Mouse (Mus musculus): ENCODE results near the gene Kif22.

Kif22 gene

DNA sequence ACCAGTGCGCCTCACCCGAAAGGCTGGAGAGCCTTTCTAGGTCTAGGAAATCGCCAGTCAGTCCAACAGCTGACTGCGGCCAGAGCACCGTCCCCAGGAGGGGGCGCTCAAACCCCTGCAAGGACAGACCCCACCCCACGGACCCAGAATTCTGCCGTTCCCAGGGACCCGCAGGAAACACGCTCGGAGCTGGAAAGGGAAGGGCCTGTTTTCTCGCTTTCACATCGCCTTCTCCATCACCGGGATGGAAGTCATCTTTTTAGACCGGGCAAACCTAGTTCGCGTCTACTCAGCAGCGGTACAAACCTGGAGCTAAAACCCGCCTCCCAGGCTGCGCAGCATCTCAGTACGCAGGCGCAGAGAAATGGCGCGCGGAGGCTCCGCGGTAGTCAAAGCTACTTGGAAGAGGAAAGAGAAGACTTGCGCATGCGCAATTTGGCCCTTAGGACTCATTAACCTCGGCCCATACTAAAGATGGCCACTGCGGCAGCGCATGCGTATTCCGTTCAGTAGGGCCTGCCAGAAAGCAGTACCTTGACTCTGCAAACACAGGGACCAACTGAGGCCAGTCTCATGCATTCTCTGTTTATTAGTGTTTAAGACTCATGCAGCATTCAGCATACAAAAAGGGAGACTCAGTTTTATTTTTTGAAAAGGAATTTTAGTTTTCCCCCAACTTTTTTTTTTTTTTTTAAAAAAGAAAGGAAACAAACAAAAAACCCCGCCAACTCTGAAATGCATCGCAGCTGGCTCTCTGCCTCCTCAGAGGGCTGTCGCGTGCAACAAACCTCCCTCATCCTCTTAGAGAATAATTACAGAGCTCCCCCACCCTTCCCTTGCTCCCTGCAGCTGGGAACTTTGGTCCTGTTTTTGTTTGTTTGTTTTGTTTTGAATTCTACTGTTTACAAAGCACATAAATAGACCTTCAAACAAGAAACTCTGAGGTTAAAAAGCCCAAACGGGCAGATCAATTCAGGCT, 25.0 kb downstream of the Kif22 start, which contains the start of gene Pagr1a:
TSS of gene Pagr1a (minus strand) at position 382 of the 979 bp plus-strand sequence.
- DNase-seq = peak; percentile 93 to 94

DNA sequence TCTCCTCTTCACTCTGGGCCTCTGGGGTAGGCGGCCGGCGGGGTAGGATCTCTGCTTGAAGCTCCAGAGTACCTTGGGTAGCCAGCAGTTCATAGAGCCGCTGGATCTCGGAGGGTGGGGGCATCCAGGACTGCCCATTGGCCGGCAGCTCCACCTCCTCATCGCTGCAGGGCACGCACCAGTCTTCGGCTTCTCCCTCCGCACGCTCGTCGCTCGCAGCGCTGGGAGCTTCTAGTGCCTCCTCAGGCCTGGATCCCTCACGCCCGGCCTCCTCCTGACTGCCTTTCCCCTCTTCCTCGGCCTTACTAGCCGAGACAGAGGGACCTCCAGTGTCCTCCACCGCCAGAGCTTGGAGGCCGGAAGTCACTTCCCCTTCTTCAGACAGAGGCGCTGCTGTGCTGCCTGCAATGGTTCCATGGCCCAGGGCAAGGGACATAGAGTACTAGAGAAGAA, 25.8 kb downstream of the Kif22 start:
- DNase-seq = no peak

DNA sequence TGATC, 26.0 kb downstream of the Kif22 start, which contains the start of gene Pagr1b:
TSS of gene Pagr1b (minus strand) at position 4 of the 5 bp plus-strand sequence.
- DNase-seq = no peak

DNA sequence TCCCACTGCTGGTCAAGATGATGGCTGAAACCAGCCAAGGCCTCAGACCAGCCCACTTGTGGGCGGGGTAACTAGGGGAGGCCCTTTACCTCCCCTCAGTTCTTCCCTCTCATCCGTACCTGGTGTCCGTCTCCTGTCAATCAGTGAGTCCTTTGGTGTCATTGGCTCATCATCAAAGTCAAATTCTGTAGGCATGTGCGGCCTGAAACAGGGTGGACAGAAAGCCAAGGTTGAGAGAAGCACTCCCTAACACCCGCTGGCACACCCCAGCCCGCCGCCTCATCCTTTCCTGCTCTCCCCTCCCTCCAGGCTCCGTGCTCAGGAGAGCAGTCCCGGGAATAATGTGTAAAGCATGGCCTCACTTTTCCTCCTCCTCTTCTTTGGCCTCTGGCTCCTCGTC, 26.2 kb downstream of the Kif22 start:
- DNase-seq = no peak

DNA sequence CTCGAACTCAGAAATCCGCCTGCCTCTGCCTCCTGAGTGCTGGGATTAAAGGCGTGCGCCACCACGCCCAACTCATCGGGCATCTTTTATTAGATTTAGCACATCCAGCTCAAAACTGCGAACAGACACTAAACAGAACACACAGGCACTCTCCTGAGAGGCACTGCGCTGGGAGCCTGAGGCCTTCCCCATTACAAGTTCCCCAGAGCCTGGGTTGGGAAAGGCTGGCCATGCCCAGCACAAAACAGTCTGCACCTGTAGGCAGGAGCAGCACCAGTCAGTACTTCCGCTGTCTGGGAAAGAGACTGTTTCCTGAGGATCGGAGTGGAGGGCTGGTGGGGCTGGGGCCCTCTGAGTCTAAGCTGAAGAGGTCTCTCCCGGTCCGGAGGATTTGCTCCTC, 27.3 kb downstream of the Kif22 start:
- no peak for DNase-seq

DNA sequence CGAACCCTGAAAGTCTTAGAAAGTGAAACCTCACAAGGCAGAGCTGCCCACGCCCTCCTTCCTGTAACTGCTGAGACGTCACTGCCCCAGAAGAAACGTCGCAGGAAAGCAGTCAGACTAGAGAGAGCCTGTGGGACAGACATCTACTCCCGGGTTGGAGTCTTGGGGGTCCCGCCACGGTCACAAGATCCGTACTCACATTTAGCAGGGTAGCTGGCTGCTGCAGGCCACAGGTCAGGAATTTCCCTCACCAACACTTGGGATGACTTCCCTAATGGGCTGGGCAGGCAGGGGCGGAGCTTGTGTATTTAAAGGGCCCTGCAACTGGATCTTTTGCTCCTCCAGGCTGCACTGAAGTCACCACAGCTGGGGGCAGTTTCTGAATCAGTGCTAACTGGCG, 28.0 kb downstream of the Kif22 start, which contains the start of gene Mvp:
TSS of gene Mvp (minus strand) at position 302 of the 400 bp plus-strand sequence.
- DNase-seq = peak; percentile 54 to 73

DNA sequence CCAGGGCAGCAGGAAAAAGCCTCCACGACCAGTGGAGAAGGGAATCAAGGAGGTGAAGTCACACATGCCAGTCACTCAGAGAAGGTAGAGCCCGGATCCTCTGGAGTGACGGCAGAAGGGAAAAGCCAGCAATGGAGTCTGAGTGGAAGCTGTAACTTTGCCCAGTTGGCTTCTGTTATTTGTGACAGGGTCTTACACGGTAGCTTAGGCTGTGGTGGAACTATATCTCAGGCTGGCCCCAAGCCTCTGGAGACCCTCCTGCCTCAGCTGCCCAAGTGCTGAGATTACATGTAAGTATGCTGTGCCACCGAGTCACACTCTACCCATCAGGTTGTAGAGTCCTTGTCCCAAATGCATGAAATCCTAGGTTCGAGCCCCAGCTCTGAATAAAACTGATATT, 28.9 kb downstream of the Kif22 start:
- DNase-seq = no peak

DNA sequence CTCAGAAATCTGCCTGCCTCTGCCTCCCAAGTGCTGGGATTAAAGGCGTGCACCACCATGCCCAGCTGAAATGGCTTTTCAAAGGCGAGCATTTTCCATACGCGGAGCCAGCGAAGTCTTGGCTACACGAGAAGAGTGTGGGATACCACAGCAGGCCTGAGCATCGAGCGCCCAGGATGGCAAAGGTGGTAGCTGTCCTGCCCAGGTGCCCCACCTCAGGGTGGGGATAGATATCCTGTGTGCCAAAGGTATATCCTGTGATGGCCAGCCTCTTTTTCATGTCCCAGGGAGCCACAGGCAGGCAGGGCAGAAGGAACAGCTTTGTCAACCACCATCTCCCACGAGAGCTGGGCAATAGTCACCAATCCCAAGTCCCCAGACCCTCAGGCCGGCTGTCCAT, 29.4 kb downstream of the Kif22 start:
- DNase-seq = no peak

DNA sequence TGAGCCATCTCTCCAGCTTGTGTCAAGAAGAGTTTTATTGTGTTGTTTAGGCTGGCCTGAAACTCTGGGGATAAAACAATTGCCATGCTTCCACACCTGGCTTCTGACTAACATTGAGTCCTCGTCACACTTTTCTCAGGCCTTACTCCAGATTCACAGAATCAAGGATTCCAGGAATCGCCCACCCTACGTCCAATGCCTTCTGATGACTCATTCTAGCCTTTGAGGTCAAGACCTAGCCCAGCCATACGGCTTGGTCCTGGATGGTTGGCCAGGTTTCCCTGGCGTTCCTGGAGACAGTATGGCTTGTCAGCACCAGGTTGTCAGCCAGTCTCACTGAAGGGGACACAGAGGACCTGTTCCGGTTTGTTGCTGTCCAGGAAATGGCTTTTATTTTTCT, 29.9 kb downstream of the Kif22 start:
- DNase-seq = no peak

DNA sequence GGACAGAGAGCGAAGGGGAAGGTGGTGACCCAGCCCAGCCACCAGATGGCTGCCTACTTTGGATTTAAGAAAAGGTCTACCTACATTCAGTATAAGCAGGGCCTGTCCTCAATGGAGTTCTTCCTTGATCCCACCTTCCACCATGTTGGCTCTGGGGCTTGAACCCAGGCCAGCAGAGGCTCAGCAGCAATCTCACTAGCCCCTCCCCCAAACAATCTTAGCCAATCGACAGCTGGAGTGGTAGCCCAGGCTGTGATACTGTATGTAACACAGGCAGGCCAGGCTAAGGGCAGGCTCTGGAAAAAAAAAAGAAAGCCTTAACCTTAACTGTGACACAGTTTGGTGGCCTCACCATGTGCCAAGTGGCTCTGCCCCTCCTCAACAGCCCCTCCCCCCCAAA, 30.6 kb downstream of the Kif22 start:
- DNase-seq = no peak

DNA sequence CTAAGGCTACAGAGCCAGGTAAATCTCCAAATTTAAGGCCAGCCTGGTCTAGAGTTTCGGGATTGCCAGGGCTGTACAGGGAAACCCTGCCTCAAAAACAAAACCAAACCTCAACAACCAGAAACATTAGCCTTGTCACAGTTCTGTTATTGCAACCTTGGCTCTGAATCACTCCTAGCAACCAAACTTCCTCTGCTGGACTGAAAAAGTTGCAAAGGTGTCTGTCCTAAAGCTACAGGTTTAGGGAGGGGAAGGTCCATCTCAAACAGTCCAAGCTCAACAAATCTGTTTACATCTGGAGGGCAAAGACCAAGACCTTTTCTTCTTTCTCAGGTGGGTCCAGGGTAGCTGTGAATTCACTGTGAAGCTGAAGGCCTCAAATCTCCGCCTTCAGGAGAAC, 31.2 kb downstream of the Kif22 start:
- DNase-seq = no peak

DNA sequence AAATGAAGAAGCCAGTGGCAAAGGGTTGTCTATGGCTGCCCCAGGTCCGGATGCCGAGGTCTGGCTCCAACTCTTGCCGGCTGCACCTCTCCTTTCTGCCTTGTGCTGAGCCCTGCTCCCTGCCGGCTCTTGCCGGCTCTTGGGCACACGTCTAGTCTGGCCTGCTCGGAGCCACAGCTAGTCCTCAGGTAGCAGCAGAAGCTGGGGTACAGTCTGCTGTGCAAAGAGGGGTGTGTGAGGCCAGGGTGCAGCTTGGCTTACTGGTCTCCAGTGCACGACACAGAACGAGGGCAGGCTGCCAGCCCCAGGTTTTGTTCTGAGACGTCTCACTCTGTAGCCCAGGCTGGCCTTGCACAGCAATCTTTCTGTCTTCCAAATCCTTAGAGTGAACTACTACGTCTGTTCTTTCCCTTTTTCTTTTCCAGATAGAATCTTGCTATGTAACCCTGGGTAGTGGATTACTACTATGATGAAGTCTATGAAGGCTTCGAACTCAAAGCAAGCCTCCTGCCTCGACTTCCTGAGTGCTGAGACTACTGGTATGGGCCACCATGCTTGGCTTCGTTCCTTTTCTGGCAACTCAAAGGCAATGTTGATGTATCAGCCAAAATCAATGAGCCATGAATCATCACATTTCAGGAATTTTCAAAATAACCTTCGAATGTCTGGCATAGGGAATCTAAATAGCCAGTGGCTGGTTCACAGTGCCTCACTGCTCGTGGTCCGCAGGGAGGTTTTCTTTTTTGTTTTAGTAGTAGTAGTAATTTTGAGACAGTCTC, 32.8 kb downstream of the Kif22 start:
- no peak for DNase-seq

DNA sequence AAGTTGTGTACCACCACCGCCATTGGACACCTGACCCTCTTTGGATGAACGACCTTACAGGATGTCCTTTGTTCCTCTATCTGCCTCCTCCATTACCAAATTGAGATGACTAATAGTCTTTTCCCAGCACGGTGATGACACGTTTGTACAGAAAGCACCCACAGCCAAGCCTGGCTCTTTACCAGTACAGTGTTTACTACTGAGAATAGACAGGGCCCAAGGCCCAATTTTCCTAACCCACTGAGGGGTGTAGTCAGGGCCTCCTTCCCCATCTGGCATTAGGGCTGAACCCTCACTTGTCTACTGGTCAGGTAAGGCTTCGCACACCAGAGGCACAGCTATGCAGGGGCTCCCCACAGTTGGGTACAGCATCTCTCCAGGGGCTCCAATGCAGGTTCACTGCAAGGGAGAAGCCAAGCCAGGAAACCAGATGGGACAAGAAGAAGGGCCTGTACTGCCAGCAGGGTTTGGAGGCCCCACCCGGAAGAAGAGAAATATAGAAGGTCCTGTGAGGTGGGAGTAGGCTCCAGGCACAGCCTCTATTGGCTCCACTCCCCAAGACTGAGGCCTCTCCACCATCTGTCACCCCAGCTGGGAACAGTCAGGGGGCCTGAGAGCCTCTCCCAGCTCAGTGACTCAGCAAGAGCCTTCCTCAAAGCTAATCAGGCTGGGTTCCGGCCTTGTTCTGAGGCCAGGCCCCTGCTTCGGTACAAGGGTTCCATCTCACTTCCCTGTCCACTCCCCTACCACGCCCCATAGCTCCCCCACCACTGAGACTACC, 33.8 kb downstream of the Kif22 start:
- DNase-seq = peak; percentile 52 to 53

DNA sequence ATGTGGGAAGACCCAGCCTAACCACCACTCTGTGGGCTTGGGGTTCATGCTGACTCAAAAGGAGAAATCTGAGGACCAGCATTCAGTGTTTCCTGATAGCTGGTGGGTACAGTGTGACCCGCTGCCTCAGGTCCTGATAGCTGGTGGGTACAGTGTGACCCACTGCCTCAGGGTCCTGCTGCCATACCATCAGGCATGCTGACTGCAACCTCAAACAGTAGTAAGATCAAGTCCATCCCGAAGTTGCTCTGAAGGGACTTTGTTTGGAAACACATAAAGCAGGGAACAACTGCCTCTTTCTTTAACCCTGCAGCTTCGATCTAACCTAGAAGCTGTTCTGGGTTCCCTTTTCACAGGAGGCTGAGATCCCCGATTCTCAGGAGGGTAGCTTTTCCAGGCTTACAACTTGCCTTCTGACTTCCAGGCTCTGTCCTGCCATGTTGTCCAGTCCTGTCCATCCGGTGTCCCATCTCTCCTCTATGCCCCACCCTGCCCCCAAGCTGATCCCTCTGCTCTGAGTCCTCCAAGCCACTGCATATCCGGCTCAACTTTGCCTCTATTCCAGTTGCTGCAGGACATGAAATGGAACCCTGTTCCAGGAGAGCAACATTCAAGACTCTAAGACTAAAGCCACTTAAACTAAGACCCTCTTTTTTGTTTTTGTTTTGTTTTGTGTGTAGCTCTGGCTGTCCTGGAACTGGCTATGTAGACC, 34.8 kb downstream of the Kif22 start:
- no peak for DNase-seq

DNA sequence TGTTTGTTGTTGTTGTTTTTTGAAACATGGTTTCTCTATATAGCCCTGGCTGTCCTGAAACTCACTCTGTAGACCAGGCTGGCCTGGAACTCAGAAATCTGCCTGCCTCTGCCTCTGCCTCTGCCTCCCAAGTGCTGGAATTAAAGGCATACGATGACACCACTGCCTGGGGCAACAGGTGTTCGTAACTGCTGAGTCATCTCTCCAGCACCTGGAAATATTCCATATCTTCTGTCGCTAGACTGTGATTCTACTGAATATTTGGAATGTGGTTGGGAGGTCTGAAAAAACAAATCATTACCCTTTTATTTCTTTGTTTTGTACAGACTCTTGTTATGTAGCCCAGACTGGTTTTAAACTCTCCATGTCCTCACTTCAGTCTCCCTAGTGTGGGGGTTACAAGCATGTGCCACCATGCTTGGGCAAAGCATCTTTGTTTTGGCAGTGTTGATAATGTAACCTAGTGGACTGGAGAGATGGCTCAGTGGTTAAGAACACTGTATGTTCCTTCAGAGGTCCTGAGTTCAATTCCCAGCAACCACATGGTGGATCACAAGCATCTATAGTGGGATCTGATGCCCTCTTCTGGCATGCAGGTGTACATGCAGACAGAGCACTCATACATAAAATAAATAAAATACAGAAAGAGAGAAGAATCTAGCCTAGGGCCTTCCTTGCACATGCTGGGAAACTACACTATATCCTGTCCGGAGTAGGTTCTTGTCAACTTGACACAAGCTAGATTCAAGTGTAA, 38.0 kb downstream of the Kif22 start:
- DNase-seq = no peak

DNA sequence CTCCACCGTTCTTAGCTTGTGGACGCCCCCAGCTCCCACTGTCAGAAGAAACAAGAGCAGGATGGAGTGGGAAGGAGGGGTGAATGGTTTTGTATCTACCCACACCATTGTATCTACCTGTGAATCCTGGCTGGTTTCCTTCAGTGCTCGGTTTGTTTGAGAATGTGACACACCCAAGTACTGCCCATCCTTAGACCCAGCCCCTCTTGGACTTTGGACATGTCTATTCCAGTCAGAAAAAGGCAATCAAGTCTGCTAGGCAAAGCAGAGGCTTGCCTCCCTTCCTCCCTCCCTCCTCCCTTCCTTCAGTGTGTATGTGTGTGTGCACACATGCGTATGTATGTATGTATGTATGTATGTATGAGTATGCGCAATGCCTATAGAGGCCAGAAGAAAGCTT, 38.7 kb downstream of the Kif22 start:
- no peak for DNase-seq

DNA sequence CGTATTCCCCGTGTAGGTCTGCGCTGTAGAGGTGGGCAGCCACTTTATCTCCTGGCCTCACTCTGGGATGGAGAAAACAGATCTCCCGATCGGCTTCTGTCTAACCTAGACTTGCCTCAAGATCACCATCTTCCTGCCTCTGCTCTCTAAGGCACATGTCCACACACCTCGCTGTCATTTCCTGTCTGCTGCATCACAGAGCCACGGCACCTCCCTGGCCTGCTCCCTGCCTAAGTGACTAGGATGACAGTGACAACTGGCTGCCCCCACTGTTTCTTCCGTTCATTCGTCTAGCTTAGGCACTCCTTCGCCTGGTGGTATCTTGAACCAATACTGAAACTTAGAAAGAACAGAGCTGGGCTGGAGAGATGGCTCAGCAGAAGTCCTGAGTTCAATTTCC, 42.7 kb downstream of the Kif22 start:
- DNase-seq = no peak

DNA sequence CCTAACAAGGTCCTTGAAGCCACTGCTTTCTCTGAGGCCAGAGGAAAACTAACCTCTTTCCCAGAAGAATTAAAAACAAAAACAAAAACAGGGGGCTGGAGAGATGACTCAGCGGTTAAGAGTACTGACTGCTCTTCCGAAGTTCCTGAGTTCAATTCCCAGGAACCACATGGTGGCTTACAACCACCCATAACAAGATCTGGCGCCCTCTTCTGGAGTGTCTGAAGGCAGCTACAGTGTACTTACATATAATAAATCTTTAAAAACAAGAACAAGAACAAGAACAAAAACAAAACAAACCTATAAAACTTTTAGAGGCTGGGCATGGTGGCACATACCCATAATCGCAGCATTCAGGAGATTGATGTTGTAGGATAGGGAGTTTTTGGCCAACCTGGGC, 45.8 kb downstream of the Kif22 start:
- peak in 1 of 2 experiments; percentile 25 for DNase-seq

DNA sequence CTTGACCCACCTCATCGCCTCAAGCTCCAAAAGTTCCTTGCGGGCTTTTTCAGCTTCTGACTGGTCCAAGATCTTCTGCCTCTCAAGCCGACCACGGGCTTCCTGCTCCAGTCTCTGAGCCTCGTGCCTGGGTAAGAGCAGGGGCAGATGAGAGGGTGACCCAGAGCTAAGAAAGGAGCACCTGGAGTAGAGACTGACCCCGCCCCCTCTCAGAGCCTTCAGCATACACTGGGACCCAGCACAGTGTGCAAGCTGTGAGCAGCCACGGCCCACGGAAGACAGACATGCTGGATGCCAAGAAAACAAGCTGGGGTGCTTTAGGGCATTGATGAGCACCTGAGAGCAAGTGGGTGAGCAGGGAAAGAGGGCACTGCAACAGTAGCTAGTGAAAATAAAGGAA, 53.5 kb downstream of the Kif22 start:
- no peak for DNase-seq

DNA sequence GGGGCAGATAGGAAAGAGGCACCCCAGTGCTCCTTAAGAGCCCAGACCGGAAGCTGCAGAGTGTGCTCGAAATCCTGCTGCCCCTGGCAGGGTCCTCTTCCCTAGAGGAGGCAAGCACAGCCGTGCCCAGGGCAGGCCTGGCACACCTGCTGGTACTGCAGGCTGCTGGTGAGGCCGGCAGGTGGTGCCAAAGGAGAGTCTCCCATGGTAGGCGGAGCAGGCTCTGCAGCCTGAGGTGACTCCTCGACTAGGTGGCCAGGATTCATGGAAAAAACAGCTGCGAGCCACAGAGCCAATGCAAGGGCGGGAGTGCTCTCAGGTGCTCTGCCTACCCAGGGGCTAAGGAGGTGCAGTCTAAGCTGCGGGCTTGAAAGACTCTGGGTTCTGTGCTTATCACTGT, 56.0 kb downstream of the Kif22 start:
- DNase-seq = peak in 1 of 2 experiments; percentile 16

DNA sequence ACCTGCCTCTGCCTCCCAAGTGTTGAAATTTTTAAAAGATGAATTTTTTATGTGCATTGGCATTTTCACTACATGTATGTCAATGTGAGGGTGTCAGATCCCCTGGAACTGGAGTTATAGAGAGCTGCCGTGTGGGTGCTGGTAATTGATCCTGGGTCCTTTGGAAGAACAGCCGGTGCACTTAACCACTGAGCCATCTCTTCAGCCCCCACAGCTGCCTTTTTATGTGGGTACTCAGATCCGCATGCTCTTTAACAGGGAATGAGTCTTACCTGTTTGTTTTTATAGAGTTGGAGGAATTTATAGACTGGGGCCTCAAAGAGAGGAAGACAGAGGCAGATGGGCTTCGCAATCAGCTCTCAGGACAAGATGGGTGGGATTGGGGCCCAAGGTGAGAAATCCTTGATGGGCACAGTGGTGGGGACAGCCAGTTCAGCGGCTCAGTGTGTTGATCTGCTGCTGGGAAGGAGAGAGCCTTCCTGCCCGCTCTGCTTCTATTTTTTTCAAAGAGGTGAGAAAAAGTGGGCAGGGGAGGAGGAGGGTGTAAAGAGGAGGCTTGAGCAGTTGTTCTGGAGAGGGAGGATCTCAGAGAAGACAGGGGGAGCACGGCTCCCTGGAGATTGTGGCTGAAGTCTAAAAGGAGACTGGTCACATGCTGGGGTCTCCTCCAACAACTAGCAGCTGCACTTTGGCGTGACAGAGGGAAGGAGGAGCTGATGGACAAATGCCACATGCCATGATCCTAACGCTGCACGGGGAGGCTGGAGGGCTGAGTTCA, 57.4 kb downstream of the Kif22 start:
- DNase-seq = no peak
